Mouse (Mus musculus): ENCODE measurements around the gene Zfp583. TPM values are rescaled to one million over a fixed set of nuclear protein-coding genes. Genes with fewer than 3 reads are reported as not detected.
"Not testable (repeated sequence)": the region's sequence is repeated elsewhere in the genome, so short reads cannot be mapped to it uniquely, and the experiment has no call there.

The Zfp583 gene
- polyA plus RNA-seq, 1 experiment from 2014 or later: 10.8 TPM

GRCm38 (mm10) chr7:6358121-6358520, 27.0 kb upstream of the Zfp583 start:
- no peak for ATAC-seq (ENCODE audit: low FRiP score)
- Histone ChIP-seq H3K4me2 (replicated peaks) (no peak overlapping the region), H3K27me3 (no peaks in the 10 kb centered on the region), H3K27ac (no peak overlapping the region), H3K9ac (no peak overlapping the region), H3K36me3 (peaks cover 21% of the 10 kb centered on the region), H3K9me3 (replicated peaks) (no peaks in the 10 kb centered on the region), H3K4me1 (no peaks in the 10 kb centered on the region), H3K4me3 (no peak overlapping the region)
- whole genome bisulfite sequencing: 61% methylated on average over 2 of the region's 2 CpGs

GRCm38 (mm10) chr7:6344124-6344523, 13.0 kb upstream of the Zfp583 start:
- peak overlapping the region; percentile 48 for H3K4me2 ChIP-seq (replicated peaks)
- H3K36me3 ChIP-seq: no peaks in the 10 kb centered on the region
- WGBS: 33% methylated on average over 10 of the region's 10 CpGs
- ATAC-seq (ENCODE audit: low FRiP score): peak; percentile 56
- no peaks in the 10 kb centered on the region for H3K27me3 ChIP-seq
- H3K9me3 ChIP-seq (replicated peaks): no peaks in the 10 kb centered on the region
- peak overlapping the region; percentile 65 for H3K4me3 ChIP-seq
- peaks cover 3% of the 10 kb centered on the region; the same call in 1 of the 2 replicates for H3K4me1 ChIP-seq
- H3K9ac ChIP-seq: no peak overlapping the region
- peak overlapping the region; percentile 84; the same call in 1 of the 2 replicates for H3K27ac ChIP-seq

DNA sequence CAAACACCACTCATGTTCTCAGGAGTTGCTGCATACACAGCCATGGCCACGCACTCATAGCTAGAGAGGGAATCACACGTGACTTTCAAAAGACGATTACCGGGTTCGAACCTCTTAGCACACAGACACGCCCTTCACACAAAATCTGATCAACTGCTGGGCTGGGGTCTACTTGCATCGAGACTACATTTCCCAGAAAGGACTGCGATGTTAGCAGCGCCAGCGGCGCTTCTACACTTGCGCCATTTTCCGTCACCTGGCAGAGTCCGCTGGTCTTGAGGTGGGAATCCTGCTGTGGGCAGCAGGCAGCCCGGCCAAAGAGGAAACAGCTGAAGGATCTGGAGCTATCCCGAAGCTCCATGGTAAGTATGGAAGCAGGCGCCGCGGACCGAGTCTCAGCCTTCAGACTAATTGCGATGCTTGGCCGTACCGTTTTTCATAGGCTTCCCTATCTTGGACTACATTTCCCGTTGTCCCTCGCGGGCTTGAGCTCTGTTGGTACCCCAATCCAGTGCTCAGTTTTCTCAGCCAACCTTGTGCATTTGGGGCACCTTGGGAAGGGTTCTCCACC, 12.5 kb upstream of the Zfp583 start, which contains the start of gene Gm3854:
Gm3854 (plus strand) TSS at position 259 of the 571 bp plus-strand sequence.
- peaks cover 3% of the 10 kb centered on the region; the same call in 1 of the 2 replicates for H3K4me1 ChIP-seq
- peak within 1 kb of the TSS; percentile 42 for H3K9ac ChIP-seq
- H3K36me3 ChIP-seq: no peaks in the 10 kb centered on the region
- peak within 1 kb of the TSS; percentile 84 for H3K27ac ChIP-seq
- peak within 1 kb of the TSS; percentile 48 for H3K4me2 ChIP-seq (replicated peaks)
- no peaks in the 10 kb centered on the region for H3K9me3 ChIP-seq (replicated peaks)
- no peaks in the 10 kb centered on the region for H3K27me3 ChIP-seq
- WGBS: under 1% methylated on average over 26 of the region's 26 CpGs
- peak; percentile 94 for ATAC-seq (ENCODE audit: low FRiP score)
- H3K4me3 ChIP-seq: peak within 1 kb of the TSS; percentile 65

GRCm38 (mm10) chr7:6339865-6340264, 8.8 kb upstream of the Zfp583 start:
- Histone ChIP-seq H3K4me1 (peaks cover 3% of the 10 kb centered on the region; the same call in 1 of the 2 replicates), H3K27me3 (no peaks in the 10 kb centered on the region), H3K4me3 (no peak overlapping the region), H3K36me3 (no peaks in the 10 kb centered on the region), H3K9me3 (replicated peaks) (no peaks in the 10 kb centered on the region), H3K4me2 (replicated peaks) (no peak overlapping the region), H3K9ac (no peak overlapping the region), H3K27ac (no peak overlapping the region)
- no peak for ATAC-seq (ENCODE audit: low FRiP score)
- 80% methylated on average over 5 of the region's 5 CpGs for WGBS

- no peaks in the 10 kb centered on the region for H3K9me3 ChIP-seq (replicated peaks)
- peak overlapping the region; percentile 86 for H3K27ac ChIP-seq
- H3K4me1 ChIP-seq: peaks cover 11% of the 10 kb centered on the region; the same call in 1 of the 2 replicates
- no peaks in the 10 kb centered on the region for H3K27me3 ChIP-seq
- peak overlapping the region; percentile 72 for H3K9ac ChIP-seq
- peaks cover 14% of the 10 kb centered on the region for H3K36me3 ChIP-seq
- ATAC-seq (ENCODE audit: low FRiP score): peak; percentile 86
- H3K4me2 ChIP-seq (replicated peaks): peak overlapping the region; percentile 64
- 19% methylated on average over 23 of the region's 23 CpGs for WGBS
- peak overlapping the region; percentile 54 for H3K4me3 ChIP-seq
These were observed 440 bp downstream of the Zfp583 start for GRCm38 (mm10) chr7:6330458-6331232.

- not testable (repeated sequence) for H3K4me2 ChIP-seq (replicated peaks); H3K9me3 ChIP-seq (replicated peaks); ATAC-seq (ENCODE audit: low FRiP score); H3K27ac ChIP-seq; H3K9ac ChIP-seq; H3K4me1 ChIP-seq; H3K4me3 ChIP-seq; H3K27me3 ChIP-seq
- H3K36me3 ChIP-seq: peaks cover 60% of the 10 kb centered on the region
- 79% methylated on average over 11 of the region's 11 CpGs for WGBS
These were observed 30.3 kb downstream of the Zfp583 start for GRCm38 (mm10) chr7:6300796-6301195.

DNA sequence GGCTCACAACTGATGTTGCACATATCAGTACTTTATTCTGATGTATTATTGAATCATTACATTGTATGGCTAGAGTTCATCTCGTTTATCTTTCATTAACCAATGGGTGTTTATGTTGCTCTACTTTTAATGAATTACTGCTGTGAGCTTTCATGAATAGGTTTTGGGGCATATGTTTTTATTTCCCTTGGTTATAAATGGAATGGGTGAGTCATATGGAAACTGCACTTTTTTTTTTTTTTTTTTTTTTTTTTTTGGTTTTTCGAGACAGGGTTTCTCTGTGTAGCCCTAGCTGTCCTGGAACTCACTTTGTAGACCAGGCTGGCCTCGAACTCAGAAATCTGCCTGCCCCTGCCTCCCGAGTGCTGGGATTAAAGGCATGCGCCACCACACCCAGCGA, 40.0 kb downstream of the Zfp583 start:
- peaks cover 21% of the 10 kb centered on the region for H3K4me1 ChIP-seq
- not testable (repeated sequence) for H3K9ac ChIP-seq; H3K27me3 ChIP-seq; H3K27ac ChIP-seq; ATAC-seq (ENCODE audit: low FRiP score); H3K9me3 ChIP-seq (replicated peaks); H3K4me2 ChIP-seq (replicated peaks); H3K4me3 ChIP-seq
- WGBS: 92% methylated on average over 5 of the region's 6 CpGs
- peaks cover 36% of the 10 kb centered on the region for H3K36me3 ChIP-seq

- peak overlapping the region; percentile 67 for H3K9ac ChIP-seq
- WGBS: 19% methylated on average over 15 of the region's 15 CpGs
- peak overlapping the region; percentile 75 for H3K4me2 ChIP-seq (replicated peaks)
- peaks cover 6% of the 10 kb centered on the region; the same call in 1 of the 2 replicates for H3K36me3 ChIP-seq
- H3K27ac ChIP-seq: peak overlapping the region; percentile 84
- no peaks in the 10 kb centered on the region for H3K9me3 ChIP-seq (replicated peaks)
- ATAC-seq (ENCODE audit: low FRiP score): peak; percentile 42
- peaks cover 25% of the 10 kb centered on the region for H3K4me1 ChIP-seq
- H3K27me3 ChIP-seq: no peaks in the 10 kb centered on the region
- H3K4me3 ChIP-seq: peak overlapping the region; percentile 51
These were observed 44.1 kb downstream of the Zfp583 start for GRCm38 (mm10) chr7:6286921-6287531.

DNA sequence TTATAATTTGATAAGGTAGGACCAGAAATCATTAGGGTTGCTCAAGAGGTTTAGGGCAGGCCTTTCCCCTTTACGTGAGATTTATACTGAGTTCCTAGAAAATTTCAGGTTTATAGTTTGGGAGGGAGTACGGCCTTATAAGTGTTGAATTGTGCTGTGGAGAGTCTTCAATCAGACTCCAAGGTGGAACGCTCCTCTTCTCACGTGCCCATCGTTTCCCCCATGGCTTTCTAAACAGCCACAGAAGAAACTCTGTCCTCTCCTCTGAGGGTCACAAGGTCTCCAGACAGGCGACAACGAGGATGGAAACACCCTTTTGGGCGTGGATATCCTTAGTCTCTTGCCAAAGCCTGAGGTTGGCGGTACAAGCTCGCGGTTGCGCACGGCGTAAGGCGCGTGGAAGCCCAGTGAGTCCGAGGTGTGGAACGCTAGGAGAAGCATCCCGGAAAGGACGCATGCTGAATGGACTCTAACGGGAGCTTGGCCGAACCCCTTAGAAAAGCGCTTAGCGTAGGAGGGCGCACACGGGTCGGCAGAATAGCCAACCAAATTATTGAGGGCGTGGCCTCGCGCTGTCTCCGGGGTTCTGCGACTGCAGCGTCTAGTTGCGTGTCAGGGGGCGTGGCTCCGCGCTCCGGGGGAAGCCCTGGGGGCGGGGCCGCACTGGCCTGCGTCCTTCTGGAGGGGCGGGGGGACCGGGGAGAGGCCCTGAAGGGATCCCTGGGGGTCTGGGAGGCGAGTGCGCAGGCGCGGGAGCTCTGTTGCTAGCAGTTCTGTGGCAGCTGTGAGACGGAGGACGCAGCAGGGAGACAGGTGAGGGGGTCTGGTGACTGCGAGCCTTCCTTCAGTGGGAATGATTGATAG, 45.0 kb downstream of the Zfp583 start, which contains the start of gene Zfp667:
Zfp667 (plus strand) TSS at position 738 of the 864 bp plus-strand sequence.
- Histone ChIP-seq H3K27me3 (no peaks in the 10 kb centered on the region), H3K4me2 (replicated peaks) (peak within 1 kb of the TSS; percentile 75), H3K4me3 (peak within 1 kb of the TSS; percentile 51), H3K27ac (peak within 1 kb of the TSS; percentile 84), H3K9me3 (replicated peaks) (no peaks in the 10 kb centered on the region), H3K9ac (peak within 1 kb of the TSS; percentile 67), H3K4me1 (peaks cover 25% of the 10 kb centered on the region), H3K36me3 (peaks cover 6% of the 10 kb centered on the region; the same call in 1 of the 2 replicates)
- WGBS: 4% methylated on average over 50 of the region's 50 CpGs
- peak; percentile 74 for ATAC-seq (ENCODE audit: low FRiP score)

DNA sequence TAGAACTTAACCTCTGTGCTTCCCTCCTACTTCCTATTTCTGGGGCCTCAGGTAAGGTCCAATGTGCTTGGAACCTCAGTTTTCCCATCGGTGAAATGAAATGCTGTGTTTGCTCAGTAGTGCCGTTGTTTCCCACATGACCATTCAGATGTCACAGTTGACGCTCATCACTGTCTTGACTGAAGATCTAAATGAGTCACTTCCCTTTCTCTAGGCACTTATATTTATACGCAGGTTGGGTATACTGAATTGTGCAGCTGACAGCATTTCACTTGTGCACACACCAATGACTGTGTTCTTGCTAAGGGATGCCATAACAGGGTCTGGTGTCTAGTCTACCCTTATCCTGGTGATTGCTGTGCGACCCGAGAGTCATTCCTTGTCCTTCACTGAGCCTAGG, 45.7 kb downstream of the Zfp583 start:
- 87% methylated on average over 6 of the region's 6 CpGs for WGBS
- Histone ChIP-seq H3K4me2 (replicated peaks) (peak overlapping the region; percentile 75), H3K9ac (no peak overlapping the region), H3K27me3 (no peaks in the 10 kb centered on the region), H3K36me3 (peaks cover 1% of the 10 kb centered on the region; the same call in 1 of the 2 replicates), H3K9me3 (replicated peaks) (no peaks in the 10 kb centered on the region), H3K4me3 (peak overlapping the region; percentile 51; the same call in 1 of the 2 replicates), H3K27ac (peak overlapping the region; percentile 84; the same call in 1 of the 2 replicates), H3K4me1 (peaks cover 25% of the 10 kb centered on the region)
- no peak for ATAC-seq (ENCODE audit: low FRiP score)

DNA sequence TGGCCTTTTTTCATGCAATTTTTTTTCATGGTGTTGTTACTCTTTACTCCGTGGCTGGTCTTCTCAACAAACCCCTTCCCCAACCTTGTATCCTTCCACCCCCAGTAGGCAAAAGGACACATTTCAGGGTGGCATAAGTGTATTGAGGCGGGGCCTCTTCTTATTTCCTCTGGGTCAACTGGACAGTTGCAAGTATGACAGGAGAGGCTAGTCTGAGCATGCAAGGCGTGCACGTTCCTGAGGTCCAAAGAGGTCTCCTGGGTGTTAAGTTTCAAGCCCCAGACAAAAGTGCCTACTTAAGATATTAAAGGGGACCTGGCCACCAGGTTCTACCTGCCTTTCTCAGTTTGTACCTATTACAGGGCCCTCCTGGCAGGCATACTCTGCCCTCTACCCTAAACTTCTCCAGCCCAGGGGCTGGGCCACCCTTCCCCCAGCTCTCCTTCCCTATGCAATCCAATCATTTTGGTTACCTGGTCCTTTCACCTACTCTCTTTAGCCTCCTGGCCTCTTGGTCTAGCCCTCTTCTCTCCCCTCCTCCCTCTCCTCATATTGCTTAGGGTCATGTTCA, 46.6 kb downstream of the Zfp583 start:
- ATAC-seq (ENCODE audit: low FRiP score): no peak
- 87% methylated on average over 4 of the region's 4 CpGs for WGBS
- peaks cover 25% of the 10 kb centered on the region for H3K4me1 ChIP-seq
- no peaks in the 10 kb centered on the region for H3K36me3 ChIP-seq
- H3K9ac ChIP-seq: no peak overlapping the region
- H3K4me2 ChIP-seq (replicated peaks): no peak overlapping the region
- no peak overlapping the region for H3K4me3 ChIP-seq
- H3K9me3 ChIP-seq (replicated peaks): no peaks in the 10 kb centered on the region
- H3K27me3 ChIP-seq: no peaks in the 10 kb centered on the region
- no peak overlapping the region for H3K27ac ChIP-seq

Data from hindbrain, embryonic 12.5 days (tissue).